Mouse (Mus musculus) left cerebral cortex, postnatal 14 days (tissue): ENCODE measurements around the gene Mnd1. TPM values are rescaled to one million over a fixed set of nuclear protein-coding genes. Genes with fewer than 3 reads are reported as not detected.
A peak's percentile ranks its signal among the peaks of the same experiment; 100 is the strongest.

Experiments used
- DNase-seq, 2 experiments: peaks; one replicate each; pipeline ENCODE4 v3.0.0; 2021 to 2022; ENCODE audit warnings: low spot score in 2 of 2, mixed read lengths in 1 of 2
- intact Hi-C: fragments of 180-260 bp; cut with DNase I; formaldehyde crosslinking; loops from one replicate; pipeline ENCODE4 v1.15.1; 2025
- total RNA-seq, 2 experiments: library from RNA; stranded (reverse); gene quantifications; 2 replicates each; pipeline ENCODE4 v1.2.3; 2021

The Mnd1 gene
- total RNA-seq, 2 experiments from 2014 or later: 2.5 to 2.8 TPM

DNA sequence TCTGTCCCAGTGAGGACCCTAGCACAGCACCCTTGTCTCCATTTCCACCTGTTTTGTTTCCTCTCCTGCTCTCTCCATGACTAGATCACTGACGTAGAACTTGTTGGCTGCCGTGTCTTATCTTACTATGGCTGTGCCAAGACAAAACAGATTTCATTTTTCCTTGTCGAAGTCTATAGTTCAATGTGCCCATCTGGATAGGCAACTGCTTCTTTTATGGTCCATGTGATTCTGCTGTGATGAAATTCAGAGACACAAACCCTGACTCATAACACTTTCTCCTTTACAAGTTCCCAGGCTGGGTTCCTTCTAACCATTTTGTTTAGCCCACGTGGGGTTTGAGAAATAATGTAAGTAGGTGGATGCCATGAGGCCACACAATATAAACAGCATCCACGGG is 10.5 kb upstream of the Mnd1 start:
- no peak for DNase-seq
- intact Hi-C loops: no loop called here

GRCm38 (mm10) chr3:84165391-84165790 is 9.8 kb upstream of the Mnd1 start:
- intact Hi-C loops: no loop called here
- no peak for DNase-seq

DNA sequence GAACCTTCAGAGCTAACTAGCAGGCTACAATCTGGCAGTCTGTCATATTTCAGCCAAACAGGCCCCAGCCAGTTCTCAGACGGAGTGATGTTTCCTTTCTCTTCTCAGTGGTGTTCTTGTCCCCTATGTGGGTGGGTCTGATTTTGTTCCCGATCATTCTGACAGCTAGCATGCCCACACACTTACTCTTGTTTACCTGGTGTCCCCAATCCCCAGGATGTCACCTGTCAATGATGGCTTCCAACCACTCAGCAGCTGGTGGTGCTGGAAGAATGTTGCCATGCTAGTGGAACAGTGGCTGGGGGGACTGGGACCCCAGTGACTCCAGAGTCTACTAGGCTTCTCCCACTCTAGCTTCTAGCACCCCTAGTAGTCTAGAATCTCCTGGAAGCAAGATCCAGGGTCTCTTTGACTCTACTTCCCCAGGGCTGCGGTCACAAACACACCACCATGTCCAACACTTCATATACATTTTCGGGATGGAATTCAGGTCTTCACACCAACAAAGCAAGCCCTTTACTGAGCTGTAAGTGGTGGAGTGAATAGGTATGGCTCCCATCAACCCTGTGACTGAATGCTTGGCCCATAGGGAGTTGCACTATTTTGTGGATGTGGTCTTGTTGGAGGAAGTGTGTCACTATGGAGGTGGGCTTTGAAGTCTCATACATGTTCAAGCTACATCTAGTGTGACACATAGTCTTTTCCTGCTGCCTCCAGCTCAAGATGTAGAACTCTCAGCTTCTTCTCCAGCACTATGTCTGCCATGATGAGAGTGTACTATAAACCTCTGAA is 2.2 kb upstream of the Mnd1 start:
- intact Hi-C loops: loop anchor here (5.0 to 10.0 kb wide), 2 partner anchors 120 to 243 kb away; no protein-coding TSS in a partner anchor

GRCm38 (mm10) chr3:84157011-84157410 is 1.4 kb upstream of the Mnd1 start:
- intact Hi-C loops: loop anchor here (5.0 to 10.0 kb wide), 2 partner anchors 120 to 242 kb away; no protein-coding TSS in a partner anchor
- DNase-seq: no peak

More for the DNA sequence above, 2.2 kb upstream of the Mnd1 start:
- DNase-seq: peak in 1 of 2 experiments; percentile 44

DNA sequence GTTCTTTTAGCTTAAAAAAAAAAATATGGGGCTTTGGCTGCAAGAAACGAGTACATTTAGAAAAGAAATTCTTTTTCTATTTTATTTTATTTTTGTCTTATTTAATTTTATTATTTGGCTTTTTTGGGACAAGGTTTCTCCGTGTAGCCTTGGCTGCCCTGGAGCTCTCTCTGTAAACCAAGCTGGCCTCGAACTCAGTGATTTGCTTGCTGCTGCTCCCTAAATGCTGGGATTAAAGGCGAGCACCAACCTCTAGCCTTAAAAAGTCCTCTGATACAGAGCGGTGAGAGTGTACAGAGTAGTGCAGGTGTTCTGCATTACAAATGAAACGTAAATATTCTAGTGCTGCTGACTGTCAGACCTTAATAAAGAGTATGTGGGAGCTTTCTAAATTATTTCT is 519 bp upstream of the Mnd1 start:
- intact Hi-C loops: loop anchor here (1.0 to 10.0 kb wide), 3 partner anchors 119 to 241 kb away; no protein-coding TSS in a partner anchor
- DNase-seq: no peak

- intact Hi-C loops: loop anchor here (5.0 to 10.0 kb wide), 2 partner anchors 118 to 240 kb away; no protein-coding TSS in a partner anchor
- peak in 1 of 2 experiments; percentile 39 for DNase-seq
Observed at GRCm38 (mm10) chr3:84155146-84155545, 440 bp downstream of the Mnd1 start.

GRCm38 (mm10) chr3:84154721-84155141 is 855 bp downstream of the Mnd1 start:
- intact Hi-C loops: loop anchor here (5.0 to 10.0 kb wide), 2 partner anchors 117 to 240 kb away; no protein-coding TSS in a partner anchor
- no peak for DNase-seq

GRCm38 (mm10) chr3:84149831-84150230 is 5.8 kb downstream of the Mnd1 start:
- no peak for DNase-seq
- intact Hi-C loops: loop anchor here (10.0 kb wide), 1 partner anchor 235 kb away; no protein-coding TSS in a partner anchor

GRCm38 (mm10) chr3:84140947-84141346 is 14.6 kb downstream of the Mnd1 start:
- intact Hi-C loops: no loop called here
- DNase-seq: no peak

GRCm38 (mm10) chr3:84136509-84136908 is 19.1 kb downstream of the Mnd1 start:
- no peak for DNase-seq
- intact Hi-C loops: no loop called here

DNA sequence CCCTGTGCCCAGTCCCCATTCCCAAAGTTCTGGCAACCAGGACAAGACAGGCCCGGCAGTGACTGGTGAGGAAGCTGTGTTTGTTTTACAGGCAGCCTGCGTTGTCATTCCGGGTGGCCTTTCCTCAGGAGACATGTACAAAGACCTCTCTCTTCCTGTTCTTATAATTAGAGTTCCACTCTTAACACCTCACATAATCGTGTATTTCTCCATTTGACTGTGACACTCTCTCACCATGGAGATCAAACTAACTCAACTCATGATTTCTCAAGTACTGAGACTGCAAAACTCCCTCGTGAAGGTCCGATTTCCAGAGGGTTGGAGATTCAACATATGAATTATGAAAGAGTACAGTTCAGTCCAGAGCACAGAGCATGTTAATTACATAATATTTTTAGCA is 19.7 kb downstream of the Mnd1 start:
- intact Hi-C loops: no loop called here
- DNase-seq: no peak

GRCm38 (mm10) chr3:84135387-84135786 is 20.2 kb downstream of the Mnd1 start:
- no peak for DNase-seq
- intact Hi-C loops: no loop called here

DNA sequence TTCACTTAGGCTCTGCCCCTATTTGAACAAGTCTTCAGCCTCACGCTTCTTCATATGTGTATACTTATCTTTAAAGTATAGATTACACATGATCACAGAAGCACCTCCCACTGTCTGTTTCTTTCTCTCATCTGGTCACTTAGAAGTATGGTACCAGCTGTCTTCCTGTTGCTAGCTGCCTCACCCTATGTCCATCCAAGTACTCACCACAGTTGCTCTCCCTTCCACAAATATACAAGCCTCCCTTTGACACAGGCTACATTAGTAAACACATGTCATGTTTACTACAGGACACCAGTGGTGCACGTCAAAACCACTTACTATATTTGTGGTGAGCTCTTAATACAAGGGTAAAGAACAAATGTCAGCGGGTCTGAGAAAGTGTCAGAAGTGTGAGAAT is 24.2 kb downstream of the Mnd1 start:
- no peak for DNase-seq
- intact Hi-C loops: no loop called here

GRCm38 (mm10) chr3:84130776-84131175 is 24.8 kb downstream of the Mnd1 start:
- intact Hi-C loops: no loop called here
- no peak for DNase-seq

DNA sequence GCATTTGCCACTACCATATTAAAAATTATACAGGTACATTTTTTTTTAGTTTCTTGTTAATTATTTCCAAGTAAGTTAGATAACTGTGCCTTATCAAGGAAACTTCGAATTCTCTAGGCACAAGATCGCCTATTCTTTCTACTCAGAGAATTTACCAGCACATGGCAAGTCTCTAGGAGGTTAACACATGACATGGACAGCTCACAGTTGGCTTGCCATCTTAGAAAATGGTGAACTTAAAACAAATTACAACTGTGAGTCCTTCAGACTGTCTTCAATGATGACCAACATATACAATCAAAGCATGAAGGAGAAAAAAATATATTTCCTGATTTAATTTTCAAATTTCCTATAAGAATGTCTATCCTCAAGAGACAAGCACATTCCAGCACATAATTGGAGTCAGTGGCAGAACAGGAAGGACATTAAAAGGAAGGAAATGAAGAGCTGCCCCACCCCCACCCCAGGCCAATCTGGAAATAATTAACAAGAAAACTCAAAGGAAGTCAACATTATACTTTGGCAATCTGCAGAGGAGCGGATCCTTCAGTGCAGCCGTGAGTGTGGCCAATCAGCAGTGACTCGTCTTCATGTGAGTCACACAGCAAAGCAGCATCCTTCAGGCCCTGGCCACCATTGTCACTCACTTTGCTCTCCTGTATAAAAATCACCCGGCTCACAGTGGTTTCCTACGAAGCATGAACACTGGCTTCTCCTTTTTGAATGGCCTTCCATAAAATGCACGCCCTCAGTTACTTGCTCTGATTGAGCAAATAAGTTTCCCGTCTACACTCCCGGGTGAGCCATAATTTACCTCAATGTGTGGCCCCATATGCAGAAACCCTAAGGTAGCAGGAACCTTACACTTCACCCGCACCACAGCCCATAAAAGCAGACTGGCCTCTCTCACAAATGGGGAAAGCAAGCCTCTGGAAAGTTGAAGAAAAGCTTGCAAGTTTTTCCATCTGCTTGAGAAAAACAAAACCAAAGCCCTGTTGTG is 26.4 kb downstream of the Mnd1 start:
- intact Hi-C loops: no loop called here
- DNase-seq: no peak

GRCm38 (mm10) chr3:84127431-84127830 is 28.2 kb downstream of the Mnd1 start:
- peak; percentile 13 to 28 for DNase-seq
- intact Hi-C loops: no loop called here

GRCm38 (mm10) chr3:84126721-84127120 is 28.9 kb downstream of the Mnd1 start:
- DNase-seq: no peak
- intact Hi-C loops: no loop called here

- intact Hi-C loops: no loop called here
- no peak for DNase-seq
Observed at GRCm38 (mm10) chr3:84125704-84126289, 29.8 kb downstream of the Mnd1 start.

GRCm38 (mm10) chr3:84123461-84123860 is 32.1 kb downstream of the Mnd1 start:
- intact Hi-C loops: loop anchor here (5.0 kb wide), 1 partner anchor 176 kb away; no protein-coding TSS in a partner anchor
- no peak for DNase-seq
